7 mouse cellular contexts compared by ENCODE assay signal in the genomic region with DNA sequence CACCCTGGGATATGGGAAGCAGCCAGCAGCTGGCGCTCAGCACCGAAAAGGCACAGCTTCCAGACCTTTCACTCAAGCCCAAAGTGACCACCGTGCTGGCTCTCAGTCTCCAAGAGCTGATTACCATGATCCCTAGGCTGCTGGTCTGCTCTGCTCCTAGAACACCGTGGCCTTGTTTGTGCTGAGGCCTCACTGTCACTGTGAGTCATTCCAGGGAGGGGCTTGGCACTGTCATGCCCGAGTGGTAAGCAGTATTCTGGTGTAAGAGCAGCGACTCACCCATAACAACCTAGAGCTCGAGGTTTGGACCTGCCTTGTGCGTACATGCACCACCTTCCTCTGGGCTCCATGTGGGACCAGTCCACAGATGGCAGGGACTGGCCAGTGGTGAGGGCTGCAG.
DNase-seq lines count a peak whose midpoint lies in the region; ATAC-seq and TF ChIP-seq lines count a peak whose summit lies in the region.

No protein-coding gene starts in this region.

- 75% methylated on average over 8 of the region's 8 CpGs for WGBS in liver, postnatal 0 days (ENCODE audit: insufficient replicate concordance)
- 70% methylated on average over 8 of the region's 8 CpGs for WGBS in intestine, embryonic 16.5 days

- no peak for TF ChIP-seq EP300 in liver, postnatal 0 days (IDR thresholded peaks at IDR 0.05; ENCODE audit: low read depth)

- H3K27ac ChIP-seq in liver, postnatal 0 days (ENCODE audit: low read depth): no peak overlapping the region
- H3K27ac ChIP-seq in intestine, embryonic 16.5 days (ENCODE audit: low read length): no peak overlapping the region

- no peaks in the 10 kb centered on the region for H3K27me3 ChIP-seq in liver, postnatal 0 days (ENCODE audit: insufficient read depth, low read length)
- H3K27me3 ChIP-seq in Patski: no peaks in the 10 kb centered on the region
- no peaks in the 10 kb centered on the region for H3K27me3 ChIP-seq in intestine, embryonic 16.5 days (replicated peaks; ENCODE audit: control insufficient read depth, insufficient read depth, low read length)

- no peak overlapping the region for H3K4me3 ChIP-seq in liver, postnatal 0 days (ENCODE audit: low read depth, low read length)
- no peak overlapping the region for H3K4me3 ChIP-seq in intestine, embryonic 16.5 days (ENCODE audit: low read length)

- peak; percentile 85 for ATAC-seq in liver, postnatal 0 days
- peak; percentile 76 for ATAC-seq in Patski
- peak; percentile 57; the same call in 1 of the 2 replicates for ATAC-seq in intestine, embryonic 16.5 days

- POLR2A ChIA-PET in Patski (lab: Charles Lee): interaction anchor here (1.7 kb wide), 1 partner anchor 12 kb away, joined by 4 read pairs; no protein-coding TSS in a partner anchor

- no peaks in the 10 kb centered on the region for H3K9me3 ChIP-seq in liver, postnatal 0 days (ENCODE audit: low read length)
- H3K9me3 ChIP-seq in intestine, embryonic 16.5 days (ENCODE audit: control insufficient read depth, low read length): no peaks in the 10 kb centered on the region

- H3K4me2 ChIP-seq in liver, postnatal 0 days (ENCODE audit: low read depth, low read length): no peak overlapping the region
- H3K4me2 ChIP-seq in intestine, embryonic 16.5 days (ENCODE audit: low read depth, low read length): no peak overlapping the region

- DNase-seq in liver, postnatal 0 days: peak; percentile 40
- DNase-seq in liver: no peak
- DNase-seq in Patski (ENCODE audit: low read depth, low spot score): peak; percentile 44
- peak; percentile 4 for DNase-seq in c-Kit-positive CD71-negative TER-119-negative erythroid progenitor cells, embryonic 14.5 days (ENCODE audit: low read depth)
- no peak for DNase-seq in embryo, embryonic 10 days (ENCODE audit: low spot score)
- DNase-seq in T-cell, adult 2 months (ENCODE audit: low spot score): no peak

- no peak for TF ChIP-seq CTCF in liver, postnatal 0 days (IDR thresholded peaks at IDR 0.05; ENCODE audit: low read depth)
- no peak for TF ChIP-seq CTCF in Patski (IDR thresholded peaks at IDR 0.05)

- H3K36me3 ChIP-seq in liver, postnatal 0 days (replicated peaks; ENCODE audit: insufficient read depth, low read length): no peaks in the 10 kb centered on the region
- H3K36me3 ChIP-seq in intestine, embryonic 16.5 days (ENCODE audit: control insufficient read depth, insufficient read depth, low read length): no peaks in the 10 kb centered on the region

- H3K9ac ChIP-seq in liver, postnatal 0 days (replicated peaks): no peak overlapping the region
- H3K9ac ChIP-seq in intestine, embryonic 16.5 days (ENCODE audit: low read depth, low read length): no peak overlapping the region

- CTCF ChIA-PET in Patski (lab: Charles Lee): no interaction called here

- in situ Hi-C loops in Patski (cut with MboI; ENCODE audit: low pct_unique_long_range_greater_than_20kb): no loop called here

- H3K4me1 ChIP-seq in liver, postnatal 0 days (ENCODE audit: insufficient read depth): no peaks in the 10 kb centered on the region
- H3K4me1 ChIP-seq in intestine, embryonic 16.5 days (ENCODE audit: control insufficient read depth, insufficient read depth, low read length): peaks cover 7% of the 10 kb centered on the region; the same call in 1 of the 2 replicates

Comparison
In these comparisons a context has a peak if more than half of its experiments do, and no peak if none do; other contexts are left out.
1. DNase-seq: peak in liver, postnatal 0 days (single experiment), Patski (single experiment) and c-Kit-positive CD71-negative TER-119-negative erythroid progenitor cells, embryonic 14.5 days (single experiment); none in liver (single experiment), embryo, embryonic 10 days (single experiment) and T-cell, adult 2 months (single experiment).
2. Peak in every context shown above with its lines, with median percentiles within 50 percentile points of each other: ATAC-seq.